ENCODE assay signal across 10 mouse cellular contexts in the genomic region with DNA sequence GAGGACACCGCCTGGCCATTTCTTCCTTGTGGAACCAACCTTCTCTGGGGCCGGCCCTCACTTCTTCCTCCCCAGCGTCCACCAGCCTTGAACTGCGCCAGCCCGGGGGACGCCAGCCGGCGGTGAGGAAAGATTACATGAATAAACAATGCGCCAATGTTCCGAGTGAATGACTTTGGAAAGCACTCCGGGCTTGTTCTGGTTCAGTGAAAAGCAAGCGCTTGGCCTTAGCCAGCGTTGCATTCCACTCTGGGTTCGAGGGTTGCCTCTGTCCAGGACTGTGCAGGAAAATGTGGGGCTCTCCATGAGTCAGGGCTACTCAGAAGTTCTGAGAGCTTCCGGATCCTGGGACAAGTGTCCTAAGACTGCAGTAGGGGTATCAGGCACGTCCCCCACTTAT. TPM values are rescaled to one million over a fixed set of nuclear protein-coding genes. Genes with fewer than 3 reads are reported as not detected.
DNase-seq lines count a peak whose midpoint lies in the region; ATAC-seq and TF ChIP-seq lines count a peak whose summit lies in the region.
"Had no signal": no experiment of that assay in that cellular context is flagged by ENCODE, and none has a peak within 500 bp of the region (broad histone marks: within the 10 kb centered on the region; RNA-seq: fewer than 3 reads in every experiment).

No protein-coding gene starts in this region.

- H3K9ac ChIP-seq in heart, embryonic 16.5 days (ENCODE audit: low read length) = no peak overlapping the region
- H3K9ac ChIP-seq in embryonic facial prominence, embryonic 13.5 days = no peak overlapping the region
- H3K9ac ChIP-seq in lung, embryonic 14.5 days = no peak overlapping the region

- intact Hi-C loops in heart, postnatal 36 days (cut with DNase I) = no loop called here
- intact Hi-C loops in gastrocnemius, postnatal 36 days (cut with DNase I) = no loop called here

- H3K36me3 ChIP-seq in heart, embryonic 16.5 days (ENCODE audit: control insufficient read depth, insufficient read depth) = no peaks in the 10 kb centered on the region
- no peaks in the 10 kb centered on the region for H3K36me3 ChIP-seq in embryonic facial prominence, embryonic 13.5 days
- no peaks in the 10 kb centered on the region for H3K36me3 ChIP-seq in kidney, adult 2 months (ENCODE audit: control insufficient read depth, insufficient read depth, low read length)
- no peaks in the 10 kb centered on the region for H3K36me3 ChIP-seq in lung, embryonic 14.5 days (ENCODE audit: insufficient read depth)

- H3K4me1 ChIP-seq in heart, embryonic 16.5 days (ENCODE audit: control insufficient read depth, insufficient read depth, low read length) = peaks cover 11% of the 10 kb centered on the region
- H3K4me1 ChIP-seq in embryonic facial prominence, embryonic 13.5 days = peaks cover 24% of the 10 kb centered on the region
- H3K4me1 ChIP-seq in kidney, adult 2 months (ENCODE audit: control insufficient read depth, insufficient read depth, low read length) = peaks cover 31% of the 10 kb centered on the region
- H3K4me1 ChIP-seq in lung, embryonic 14.5 days (ENCODE audit: insufficient read depth) = no peaks in the 10 kb centered on the region; the same call in 1 of the 2 replicates

- TF ChIP-seq CTCF in kidney, adult 2 months (conservative IDR thresholded peaks at IDR 0.05; ENCODE audit: insufficient read depth, insufficient read length, low read depth, low read length) = no peak
- TF ChIP-seq CTCF in lung, embryonic 14.5 days (IDR thresholded peaks at IDR 0.05; ENCODE audit: low read depth) = no peak

- H3K4me2 ChIP-seq in heart, embryonic 16.5 days (ENCODE audit: low read depth, low read length) = no peak overlapping the region
- no peak overlapping the region for H3K4me2 ChIP-seq in embryonic facial prominence, embryonic 13.5 days
- no peak overlapping the region for H3K4me2 ChIP-seq in lung, embryonic 14.5 days

- DNase-seq in heart, adult 9 months (ENCODE audit: low spot score in 2 of 2) = no peak
- peak; percentile 94 for DNase-seq in kidney, adult 2 months
- peak; percentile 55 for DNase-seq in lung, embryonic 14.5 days
- DNase-seq in heart, postnatal 36 days = no peak
- DNase-seq in cerebellum, postnatal 4 days (ENCODE audit: low spot score in 2 of 2) = no peak
- DNase-seq in gastrocnemius, postnatal 36 days = no peak

- no peak overlapping the region for H3K4me3 ChIP-seq in heart, embryonic 16.5 days (ENCODE audit: low read length)
- H3K4me3 ChIP-seq in embryonic facial prominence, embryonic 13.5 days = no peak overlapping the region
- H3K4me3 ChIP-seq in kidney, adult 2 months (ENCODE audit: insufficient read depth, low read depth, low read length) = no peak overlapping the region
- H3K4me3 ChIP-seq in lung, embryonic 14.5 days (ENCODE audit: low read depth, low read length) = no peak overlapping the region
- H3K4me3 ChIP-seq: myocyte had no signal

- no peaks in the 10 kb centered on the region for H3K27me3 ChIP-seq in heart, embryonic 16.5 days (ENCODE audit: control insufficient read depth, insufficient read depth, low read length)
- H3K27me3 ChIP-seq in embryonic facial prominence, embryonic 13.5 days = no peaks in the 10 kb centered on the region; the same call in 1 of the 2 replicates
- H3K27me3 ChIP-seq in kidney, adult 2 months (replicated peaks; ENCODE audit: control insufficient read depth, insufficient read depth, low read length) = no peaks in the 10 kb centered on the region
- H3K27me3 ChIP-seq in lung, embryonic 14.5 days (ENCODE audit: insufficient read depth, low read length) = no peaks in the 10 kb centered on the region

- WGBS in heart, embryonic 16.5 days = 58% methylated on average over 16 of the region's 16 CpGs
- WGBS in embryonic facial prominence, embryonic 13.5 days = 52% methylated on average over 16 of the region's 16 CpGs
- 35% methylated on average over 16 of the region's 16 CpGs for WGBS in kidney, adult 2 months
- WGBS in lung, embryonic 14.5 days = 46% methylated on average over 16 of the region's 16 CpGs

- H3K9me3 ChIP-seq in heart, embryonic 16.5 days (replicated peaks; ENCODE audit: control insufficient read depth, low read length) = no peaks in the 10 kb centered on the region
- no peaks in the 10 kb centered on the region for H3K9me3 ChIP-seq in embryonic facial prominence, embryonic 13.5 days
- H3K9me3 ChIP-seq in lung, embryonic 14.5 days (ENCODE audit: low read depth, low read length) = no peaks in the 10 kb centered on the region

- ATAC-seq in heart, embryonic 16.5 days (replicated peaks; ENCODE audit: extremely low read depth, insufficient read depth, low FRiP score) = no peak
- peak; percentile 28; the same call in 1 of the 2 replicates for ATAC-seq in embryonic facial prominence, embryonic 13.5 days (ENCODE audit: insufficient number of reproducible peaks, insufficient read depth, low FRiP score, low TSS enrichment, low read depth)
- ATAC-seq in lung, embryonic 14.5 days (ENCODE audit: insufficient read depth) = peak; percentile 60

- 0 out of 2 replicates have a peak overlapping the region, but pooled peaks have one; percentile 4 for H3K27ac ChIP-seq in heart, embryonic 16.5 days (ENCODE audit: low read length)
- H3K27ac ChIP-seq in embryonic facial prominence, embryonic 13.5 days = peak overlapping the region; percentile 64
- H3K27ac ChIP-seq in kidney, adult 2 months (ENCODE audit: insufficient read depth, low read depth, low read length) = peak overlapping the region; percentile 91
- peak overlapping the region; percentile 73 for H3K27ac ChIP-seq in lung, embryonic 14.5 days (ENCODE audit: low read depth)

- no peak for TF ChIP-seq POLR2A in kidney, adult 2 months (IDR thresholded peaks at IDR 0.05; ENCODE audit: low read depth, low read length)

RNA-seq across cellular contexts. Expression of a gene that starts 31.8 kb away (rescaled TPM):
- 0.49 and 0.76 TPM in 2 replicates for polyA plus RNA-seq in heart, embryonic 16.5 days (2015; fragmentation: Nextera tagmentation; extraction: Ambion mirVana)
- polyA plus RNA-seq in embryonic facial prominence, embryonic 13.5 days (2015; fragmentation: Nextera tagmentation; extraction: Ambion mirVana) = 4.3 TPM in 2 replicates
- 20.5 and 21.3 TPM in 2 replicates for polyA plus RNA-seq in kidney, adult 2 months (2012; rRNA removed)
- polyA plus RNA-seq in lung, embryonic 14.5 days (2014; fragmentation: Nextera tagmentation; extraction: Ambion mirVana) = 2.1 and 2.8 TPM in 2 replicates
- total RNA-seq in heart, postnatal 36 days (2021) = 1 to 10 TPM; 1.8 to 3.2 TPM
- total RNA-seq in gastrocnemius, postnatal 36 days (2021) = 1 to 10 TPM; 1.9 to 2.1 TPM
- total RNA-seq: MEL had no signal

Comparison
In these comparisons a context has a peak if more than half of its experiments do, and no peak if none do; other contexts are left out.
1. H3K27ac ChIP-seq: peak in every context shown above with its lines; median percentile 91 in kidney, adult 2 months; 73 in lung, embryonic 14.5 days; 64 in embryonic facial prominence, embryonic 13.5 days; 4 in heart, embryonic 16.5 days.
2. DNase-seq: peak in kidney, adult 2 months (single experiment) and lung, embryonic 14.5 days (single experiment); none in heart, adult 9 months (0 of 2), heart, postnatal 36 days (0 of 2), cerebellum, postnatal 4 days (0 of 2) and gastrocnemius, postnatal 36 days (0 of 2).